Mouse (Mus musculus) E14TG2a.4 (cell line): ENCODE results near the gene Wee1.

Experiments
- CTCF ChIP-seq: conservative IDR thresholded peaks from 2 replicates; pipeline ENCODE4 v1.5.1; 2014; ENCODE audit warnings: low read length
- NANOG ChIP-seq: IDR thresholded peaks from 2 replicates; pipeline ENCODE4 v1.6.1; 2014; ENCODE audit warnings: borderline replicate concordance, low read length, mixed read lengths

- no peak for TF ChIP-seq CTCF
- TF ChIP-seq NANOG, result no peak
These were observed 12.1 kb downstream of the Wee1 start for GRCm38 (mm10) chr7:110133988-110134387.
